Mouse (Mus musculus): ENCODE results near the gene Gm20662.

- TF ChIP-seq POLR2A (IDR thresholded peaks at IDR 0.05; ENCODE audit: insufficient read depth, low read depth, low read length) (no peak), CTCF (IDR thresholded peaks at IDR 0.05; ENCODE audit: insufficient read depth, low read depth, low read length) (no peak)
Observed at GRCm38 (mm10) chr9:107966676-107967075, 29.5 kb upstream of the Gm20662 start.
